Mouse (Mus musculus) 416B (cell line): Measurements from ENCODE around the gene Pik3c2g.

Experiments
- DNase-seq: peaks from one replicate; pipeline ENCODE4 v3.0.0; 2011; ENCODE audit warnings: low read depth

Gene Pik3c2g

GRCm38 (mm10) chr6:139735708-139736626, 148.9 kb downstream of the Pik3c2g start:
- peak; percentile 49 for DNase-seq

- no peak for DNase-seq
Observed at GRCm38 (mm10) chr6:139738350-139738749, 151.3 kb downstream of the Pik3c2g start.

GRCm38 (mm10) chr6:139742693-139743432, 155.8 kb downstream of the Pik3c2g start:
- DNase-seq, result no peak

GRCm38 (mm10) chr6:139746758-139747479, 159.9 kb downstream of the Pik3c2g start:
- DNase-seq, result no peak

- no peak for DNase-seq
Observed at GRCm38 (mm10) chr6:139748091-139748771, 161.2 kb downstream of the Pik3c2g start.

GRCm38 (mm10) chr6:139750599-139750998, 163.6 kb downstream of the Pik3c2g start:
- no peak for DNase-seq

GRCm38 (mm10) chr6:139751022-139751421, 164.0 kb downstream of the Pik3c2g start:
- no peak for DNase-seq

- DNase-seq, result no peak
Observed at GRCm38 (mm10) chr6:139757876-139758275, 170.9 kb downstream of the Pik3c2g start.

GRCm38 (mm10) chr6:139760978-139761377, 174.0 kb downstream of the Pik3c2g start:
- DNase-seq, result no peak

GRCm38 (mm10) chr6:139764398-139764797, 177.4 kb downstream of the Pik3c2g start:
- no peak for DNase-seq

- DNase-seq, result no peak
Observed at GRCm38 (mm10) chr6:139769744-139770473, 182.9 kb downstream of the Pik3c2g start.

- peak; percentile 4 for DNase-seq
Observed at GRCm38 (mm10) chr6:139770535-139770934, 183.5 kb downstream of the Pik3c2g start.

- DNase-seq, result no peak
Observed at GRCm38 (mm10) chr6:139777576-139778282, 190.7 kb downstream of the Pik3c2g start.

GRCm38 (mm10) chr6:139780028-139780427, 193.0 kb downstream of the Pik3c2g start:
- peak; percentile 29 for DNase-seq

GRCm38 (mm10) chr6:139789479-139789878, 202.5 kb downstream of the Pik3c2g start:
- no peak for DNase-seq

- DNase-seq, result no peak
Observed at GRCm38 (mm10) chr6:139799541-139800226, 212.7 kb downstream of the Pik3c2g start.

- no peak for DNase-seq
Observed at GRCm38 (mm10) chr6:139821916-139822315, 234.9 kb downstream of the Pik3c2g start.

- peak; percentile 4 for DNase-seq
Observed at GRCm38 (mm10) chr6:139838239-139838638, 251.2 kb downstream of the Pik3c2g start.

GRCm38 (mm10) chr6:139838713-139839112, 251.7 kb downstream of the Pik3c2g start:
- DNase-seq, result no peak

- no peak for DNase-seq
Observed at GRCm38 (mm10) chr6:139839907-139840306, 252.9 kb downstream of the Pik3c2g start.
